Mouse (Mus musculus): ENCODE measurements at regions not wholly inside any gene's neighbourhood (a gene's known extent, or its start where the extent isn't known, plus 50 kb on each side); places are given as distances from the start of the nearest gene placed in this dataset.

GRCm38 (mm10) chr16:13013891-13014644 lies 95.4 kb upstream of the Ercc4 start:
- Histone ChIP-seq H3K9me3 (replicated peaks; ENCODE audit: insufficient read depth, low read length) (no peaks in the 10 kb centered on the region), H3K27me3 (ENCODE audit: control insufficient read depth in 1 of 2, insufficient read depth in 2 of 2, low read length in 2 of 2) (no peaks in the 10 kb centered on the region), H3K9ac (ENCODE audit: control insufficient read depth, low read depth, low read length, poor library complexity, severe bottlenecking) (no peak overlapping the region), H3K36me3 (ENCODE audit: control insufficient read depth in 1 of 2, insufficient read depth in 2 of 2, low read length in 2 of 2) (no peaks in the 10 kb centered on the region), H3K79me2 (ENCODE audit: control insufficient read depth, insufficient read depth, low read length, poor library complexity) (no peaks in the 10 kb centered on the region), H3K4me1 (ENCODE audit: control insufficient read depth in 1 of 2, insufficient read depth in 2 of 2, low read length in 2 of 2) (no peaks in the 10 kb centered on the region), H3K27ac (ENCODE audit: control insufficient read depth, low read depth, low read length) (no peak overlapping the region), H3K4me3 (ENCODE audit: control insufficient read depth in 1 of 2, insufficient read depth in 1 of 2, low read depth in 2 of 2, low read length in 2 of 2) (no peak overlapping the region)
- DNase-seq (ENCODE audit: low read depth, low spot score), result no peak
- TF ChIP-seq USF2 (IDR thresholded peaks at IDR 0.05; ENCODE audit: borderline replicate concordance in 1 of 2, insufficient read depth in 1 of 2, low read depth in 1 of 2, low read length in 2 of 2), result no peak

GRCm38 (mm10) chr16:13022875-13023274 lies 86.6 kb upstream of the Ercc4 start:
- Histone ChIP-seq H3K4me1 (ENCODE audit: control insufficient read depth in 1 of 2, insufficient read depth in 2 of 2, low read length in 2 of 2) (no peaks in the 10 kb centered on the region), H3K4me3 (ENCODE audit: control insufficient read depth in 1 of 2, insufficient read depth in 1 of 2, low read depth in 2 of 2, low read length in 2 of 2) (no peak overlapping the region), H3K9me3 (replicated peaks; ENCODE audit: insufficient read depth, low read length) (no peaks in the 10 kb centered on the region), H3K79me2 (ENCODE audit: control insufficient read depth, insufficient read depth, low read length, poor library complexity) (no peaks in the 10 kb centered on the region), H3K36me3 (ENCODE audit: control insufficient read depth in 1 of 2, insufficient read depth in 2 of 2, low read length in 2 of 2) (no peaks in the 10 kb centered on the region), H3K27ac (ENCODE audit: control insufficient read depth, low read depth, low read length) (no peak overlapping the region), H3K27me3 (ENCODE audit: control insufficient read depth in 1 of 2, insufficient read depth in 2 of 2, low read length in 2 of 2) (no peaks in the 10 kb centered on the region), H3K9ac (ENCODE audit: control insufficient read depth, low read depth, low read length, poor library complexity, severe bottlenecking) (no peak overlapping the region)
- peak; percentile 41 for DNase-seq (ENCODE audit: low read depth, low spot score)
- TF ChIP-seq CTCF (IDR thresholded peaks at IDR 0.05 in 2 of 3, conservative IDR thresholded peaks at IDR 0.05 in 1 of 3; ENCODE audit: control insufficient read depth in 1 of 3, insufficient read depth in 1 of 3, low read depth in 2 of 3, low read length in 3 of 3, poor library complexity in 1 of 3, severe bottlenecking in 1 of 3) (peak; percentile 63 to 77 (median 74)), RAD21 (IDR thresholded peaks at IDR 0.05; ENCODE audit: low read depth, low read length) (peak; percentile 27), SMC3 (IDR thresholded peaks at IDR 0.05; ENCODE audit: low read depth, low read length) (peak; percentile 64), MEF2A (IDR thresholded peaks at IDR 0.05; ENCODE audit: extremely low read depth, insufficient replicate concordance, low read depth, low read length, poor library complexity, severe bottlenecking) (no peak), GABPA (IDR thresholded peaks at IDR 0.05; ENCODE audit: low read depth, low read length) (no peak), EP300 (IDR thresholded peaks at IDR 0.05; ENCODE audit: low read depth in 1 of 2, low read length in 2 of 2) (no peak), RCOR1 (IDR thresholded peaks at IDR 0.05; ENCODE audit: low read depth, low read length) (no peak)

DNA sequence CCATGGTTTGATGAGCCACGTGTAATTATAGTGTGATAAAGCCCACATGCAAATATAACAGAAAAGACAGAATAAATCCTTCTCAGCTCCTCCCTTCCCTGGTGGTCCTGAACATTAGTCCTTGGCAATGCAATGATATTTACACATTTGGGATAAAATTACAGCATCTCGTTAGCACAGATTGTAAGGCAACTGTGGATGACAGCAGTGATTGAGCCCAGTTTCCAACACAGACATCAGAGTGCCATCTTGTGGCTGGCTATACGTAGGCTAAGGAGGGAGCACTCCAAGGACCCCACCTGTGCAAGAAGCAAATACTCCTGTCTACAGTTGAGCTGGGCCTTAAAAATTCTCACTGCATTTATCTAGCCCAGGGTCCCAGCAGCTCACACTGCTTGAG lies 84.1 kb upstream of the Ercc4 start:
- H3K27me3 ChIP-seq (ENCODE audit: control insufficient read depth in 1 of 2, insufficient read depth in 2 of 2, low read length in 2 of 2), result no peaks in the 10 kb centered on the region
- no peaks in the 10 kb centered on the region for H3K36me3 ChIP-seq (ENCODE audit: control insufficient read depth in 1 of 2, insufficient read depth in 2 of 2, low read length in 2 of 2)
- no peak overlapping the region for H3K27ac ChIP-seq (ENCODE audit: control insufficient read depth, low read depth, low read length)
- H3K9me3 ChIP-seq (replicated peaks; ENCODE audit: insufficient read depth, low read length), result no peaks in the 10 kb centered on the region
- no peaks in the 10 kb centered on the region for H3K4me1 ChIP-seq (ENCODE audit: control insufficient read depth in 1 of 2, insufficient read depth in 2 of 2, low read length in 2 of 2)
- H3K9ac ChIP-seq (ENCODE audit: control insufficient read depth, low read depth, low read length, poor library complexity, severe bottlenecking), result no peak overlapping the region
- TF ChIP-seq MAZ (IDR thresholded peaks at IDR 0.05; ENCODE audit: low read depth, low read length) (no peak), SMC3 (IDR thresholded peaks at IDR 0.05; ENCODE audit: low read depth, low read length) (peak; percentile 25; the same call in 1 of the 2 replicates), MXI1 (IDR thresholded peaks at IDR 0.05; ENCODE audit: low read depth, low read length) (no peak), RAD21 (IDR thresholded peaks at IDR 0.05; ENCODE audit: low read depth, low read length) (peak; percentile 11), ELF1 (IDR thresholded peaks at IDR 0.05; ENCODE audit: low read depth, low read length) (no peak), MEF2A (IDR thresholded peaks at IDR 0.05; ENCODE audit: extremely low read depth, insufficient replicate concordance, low read depth, low read length, poor library complexity, severe bottlenecking) (no peak), GABPA (IDR thresholded peaks at IDR 0.05; ENCODE audit: low read depth, low read length) (no peak), CTCF (IDR thresholded peaks at IDR 0.05 in 2 of 3, conservative IDR thresholded peaks at IDR 0.05 in 1 of 3; ENCODE audit: control insufficient read depth in 1 of 3, insufficient read depth in 1 of 3, low read depth in 2 of 3, low read length in 3 of 3, poor library complexity in 1 of 3, severe bottlenecking in 1 of 3) (peak in 2 of 3 experiments; percentile 11 to 21; a peak in 2 of 6 replicates), MYC (IDR thresholded peaks at IDR 0.05; ENCODE audit: low read depth, low read length) (no peak), NELFE (IDR thresholded peaks at IDR 0.05; ENCODE audit: low read depth, low read length) (no peak), HCFC1 (IDR thresholded peaks at IDR 0.05; ENCODE audit: low read depth, low read length) (no peak), CHD1 (IDR thresholded peaks at IDR 0.05; ENCODE audit: low read depth, low read length) (no peak)
- no peak overlapping the region for H3K4me3 ChIP-seq (ENCODE audit: control insufficient read depth in 1 of 2, insufficient read depth in 1 of 2, low read depth in 2 of 2, low read length in 2 of 2)
- no peak for DNase-seq (ENCODE audit: low read depth, low spot score)
- no peaks in the 10 kb centered on the region for H3K79me2 ChIP-seq (ENCODE audit: control insufficient read depth, insufficient read depth, low read length, poor library complexity)
